Mouse (Mus musculus) thymus, adult 2 months (tissue): Measurements from ENCODE around the gene Sbk1.

Experiments used
- CTCF ChIP-seq: fragments of 200-500 bp; IDR thresholded peaks from 2 replicates; pipeline ENCODE4 v1.5.1; 2012; ENCODE audit warnings: mild to moderate bottlenecking, control low read depth, low read length, moderate library complexity, borderline replicate concordance; ENCODE audit not compliant: control insufficient read depth, poor library complexity, insufficient read depth; ENCODE audit errors: extremely low read depth
- POLR2A ChIP-seq: fragments of 200-500 bp; IDR thresholded peaks from 2 replicates; pipeline ENCODE4 v1.6.1; 2012; ENCODE audit warnings: mild to moderate bottlenecking, low read length, control low read depth, moderate library complexity; ENCODE audit not compliant: control insufficient read depth, poor library complexity, insufficient read depth; ENCODE audit errors: extremely low read depth

- TF ChIP-seq CTCF (no peak), POLR2A (no peak)
These were observed 3.3 kb downstream of the Sbk1 start for GRCm38 (mm10) chr7:126275711-126276110.
